Mouse (Mus musculus) lung, postnatal 0 days (tissue): Measurements from ENCODE around the gene Dapp1.

Experiments
- CTCF ChIP-seq: IDR thresholded peaks from 2 replicates; pipeline ENCODE4 v1.5.1; 2016; ENCODE audit warnings: antibody characterized with exemption, mild to moderate bottlenecking
- EP300 ChIP-seq: IDR thresholded peaks from 2 replicates; pipeline ENCODE4 v1.6.1; 2016; ENCODE audit warnings: antibody characterized with exemption, mild to moderate bottlenecking, control low read depth

GRCm38 (mm10) chr3:137913093-137913492 is 68.3 kb downstream of the Dapp1 start:
- TF ChIP-seq CTCF (no peak), EP300 (no peak)
